Mouse (Mus musculus) G1E (cell line): Measurements from ENCODE around the gene Tent2.

Experiments
- CTCF ChIP-seq: IDR thresholded peaks from 2 replicates; pipeline ENCODE4 v1.5.1; 2012; ENCODE audit warnings: low read depth, low read length, inconsistent platforms, mixed read lengths
- TAL1 ChIP-seq: conservative IDR thresholded peaks from 2 replicates; pipeline ENCODE4 v1.6.1; 2012; ENCODE audit warnings: low read depth, low read length, inconsistent platforms, mixed read lengths

GRCm38 (mm10) chr13:93137098-93137497, 55.1 kb downstream of the Tent2 start:
- TF ChIP-seq TAL1 (no peak), CTCF (no peak)
